Comparison of ENCODE assay signal across 8 mouse cellular contexts in genomic region chr14:48246963-48247362, GRCm38 (mm10).
"Had no signal": no experiment of that assay in that cellular context is flagged by ENCODE, and none has a peak within 500 bp of the region (broad histone marks: within the 10 kb centered on the region; RNA-seq: fewer than 3 reads in every experiment).

No protein-coding gene starts in this region.

- H3K4me3 ChIP-seq: left cerebral cortex, adult 2 months; limb, embryonic 15.5 days; liver, embryonic 12.5 days; midbrain, embryonic 15.5 days; neural tube, embryonic 12.5 days had no signal

- H3K4me2 ChIP-seq: limb, embryonic 15.5 days; liver, embryonic 12.5 days; midbrain, embryonic 11.5 days; midbrain, embryonic 15.5 days; neural tube, embryonic 12.5 days had no signal

- H3K4me1 ChIP-seq: megakaryocyte, embryonic 14.5 days had no signal

- H3K27ac ChIP-seq: left cerebral cortex, adult 2 months; limb, embryonic 15.5 days; liver, embryonic 12.5 days; midbrain, embryonic 15.5 days; neural tube, embryonic 12.5 days had no signal

- H3K27me3 ChIP-seq: limb, embryonic 15.5 days; liver, embryonic 12.5 days; midbrain, embryonic 15.5 days; neural tube, embryonic 12.5 days had no signal

- H3K36me3 ChIP-seq: limb, embryonic 15.5 days; liver, embryonic 12.5 days; midbrain, embryonic 15.5 days had no signal

- ATAC-seq: liver, embryonic 12.5 days had no signal

- H3K9ac ChIP-seq: limb, embryonic 15.5 days; liver, embryonic 12.5 days; midbrain, embryonic 15.5 days; neural tube, embryonic 12.5 days had no signal

- DNase-seq: kidney, postnatal 14 days had no signal

- H3K9me3 ChIP-seq: limb, embryonic 15.5 days; liver, embryonic 12.5 days; megakaryocyte, embryonic 14.5 days; midbrain, embryonic 15.5 days; neural tube, embryonic 12.5 days had no signal
